Mouse (Mus musculus): Measurements from ENCODE around the gene Capn12.

Capn12 gene

DNA sequence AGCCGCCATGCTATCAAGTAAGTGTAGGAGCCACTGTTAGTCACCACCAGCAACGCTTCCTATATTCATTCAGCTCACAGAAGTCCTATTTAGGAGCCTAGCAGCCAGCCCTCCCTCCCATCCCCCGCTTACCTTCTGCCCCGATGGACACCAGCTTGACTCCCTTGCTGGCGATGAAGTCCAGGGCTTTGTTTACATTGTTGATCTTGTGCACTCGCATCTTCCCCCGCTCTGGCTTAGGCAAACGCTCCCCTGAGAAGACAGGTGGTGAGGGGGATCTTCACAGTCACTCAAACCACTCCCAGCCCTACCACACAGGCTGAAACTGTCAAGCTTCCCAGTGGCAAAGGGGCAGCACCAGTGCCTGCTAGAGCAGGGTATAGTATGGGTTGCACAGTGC lies 37.3 kb downstream of the Capn12 start:
- in situ Hi-C loops (cut with MboI, MseI) = no loop called here

GRCm38 (mm10) chr7:28919815-28920214 lies 38.6 kb downstream of the Capn12 start:
- in situ Hi-C loops (cut with MboI, MseI) = no loop called here

DNA sequence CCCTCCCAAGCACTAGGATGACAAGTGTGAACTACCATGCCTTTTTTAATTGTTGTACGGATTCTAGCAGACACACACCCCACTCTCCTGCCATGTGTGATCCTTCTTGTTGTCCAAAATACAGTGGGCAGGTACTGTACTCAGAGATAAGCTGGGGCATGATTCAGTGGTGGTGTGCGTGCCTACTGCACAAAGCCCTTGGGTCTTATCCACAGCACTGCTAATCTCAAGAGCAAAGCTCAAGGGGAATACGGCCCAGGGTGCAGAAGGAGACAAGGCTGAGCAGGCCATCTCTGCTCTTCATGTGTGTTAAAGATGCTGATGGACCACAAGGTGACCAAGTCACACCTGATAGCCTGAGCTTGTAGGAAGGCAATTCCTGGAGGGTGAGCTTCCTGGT lies 40.0 kb downstream of the Capn12 start:
- in situ Hi-C loops (cut with MboI, MseI) = no loop called here

DNA sequence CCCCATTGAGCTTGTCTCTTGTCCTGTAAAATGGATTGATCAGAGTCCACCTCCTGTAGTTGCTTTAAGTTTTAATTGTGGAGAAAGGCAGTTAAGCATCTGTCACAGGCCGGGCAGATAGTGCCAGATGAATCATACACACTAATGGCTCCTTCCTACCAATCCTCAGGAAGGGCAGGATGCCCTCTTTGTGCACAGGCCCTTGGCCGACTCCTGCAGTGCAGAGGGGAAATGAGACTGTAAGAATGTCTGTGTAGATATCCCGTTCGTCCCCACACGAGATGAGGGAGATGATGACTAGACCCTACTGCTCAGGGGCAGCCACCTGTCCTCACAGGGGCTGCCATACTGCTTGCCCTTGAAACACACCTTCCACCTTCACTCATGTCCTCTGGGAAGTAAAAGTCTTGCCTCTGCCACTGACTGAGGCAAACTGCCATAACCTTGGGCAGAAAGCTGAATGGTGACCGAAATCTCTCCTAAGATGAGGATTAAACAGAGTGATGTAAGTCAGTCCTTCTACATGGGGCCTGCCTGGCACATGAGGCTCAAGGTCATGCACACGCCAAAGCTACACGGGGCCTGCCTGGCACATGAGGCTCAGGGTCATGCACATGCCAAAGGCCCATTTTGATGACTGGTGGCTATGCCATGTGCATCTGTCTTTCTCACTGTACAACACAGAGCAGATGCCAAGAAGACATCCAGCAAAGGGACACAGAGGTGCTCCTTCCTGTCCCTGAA lies 40.7 kb downstream of the Capn12 start:
- in situ Hi-C loops (cut with MboI, MseI) = no loop called here

- in situ Hi-C loops (cut with MboI, MseI) = no loop called here
Measured at GRCm38 (mm10) chr7:28922606-28923005, 41.4 kb downstream of the Capn12 start.

GRCm38 (mm10) chr7:28923865-28924291 lies 42.7 kb downstream of the Capn12 start:
- in situ Hi-C loops (cut with MboI, MseI) = no loop called here

GRCm38 (mm10) chr7:28924802-28925201 lies 43.6 kb downstream of the Capn12 start:
- in situ Hi-C loops (cut with MboI, MseI) = no loop called here

GRCm38 (mm10) chr7:28925317-28925716 lies 44.1 kb downstream of the Capn12 start:
- in situ Hi-C loops (cut with MboI, MseI) = no loop called here

- in situ Hi-C loops (cut with MboI, MseI) = no loop called here
Measured at GRCm38 (mm10) chr7:28926172-28926571, 45.0 kb downstream of the Capn12 start.

DNA sequence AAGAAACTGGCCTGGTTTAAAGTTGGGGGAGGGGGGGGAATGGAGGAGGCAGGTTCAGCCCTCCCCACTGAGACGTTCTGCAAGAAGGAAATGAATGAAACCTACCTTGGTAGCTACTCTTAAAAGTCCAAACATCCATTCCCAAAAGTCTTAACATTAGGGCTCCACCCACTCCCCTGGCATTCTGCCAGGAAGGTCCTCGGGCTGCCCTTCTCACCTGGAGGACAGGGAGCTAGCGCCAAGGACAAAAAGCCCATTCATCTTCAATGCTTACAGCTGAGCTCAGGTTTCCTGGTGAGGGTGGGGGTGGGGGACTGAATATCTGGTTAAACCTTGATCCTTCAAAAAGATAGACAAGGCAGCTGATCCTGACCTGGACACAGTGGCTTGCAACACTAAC lies 48.2 kb downstream of the Capn12 start:
- in situ Hi-C loops (cut with MboI, MseI) = no loop called here

DNA sequence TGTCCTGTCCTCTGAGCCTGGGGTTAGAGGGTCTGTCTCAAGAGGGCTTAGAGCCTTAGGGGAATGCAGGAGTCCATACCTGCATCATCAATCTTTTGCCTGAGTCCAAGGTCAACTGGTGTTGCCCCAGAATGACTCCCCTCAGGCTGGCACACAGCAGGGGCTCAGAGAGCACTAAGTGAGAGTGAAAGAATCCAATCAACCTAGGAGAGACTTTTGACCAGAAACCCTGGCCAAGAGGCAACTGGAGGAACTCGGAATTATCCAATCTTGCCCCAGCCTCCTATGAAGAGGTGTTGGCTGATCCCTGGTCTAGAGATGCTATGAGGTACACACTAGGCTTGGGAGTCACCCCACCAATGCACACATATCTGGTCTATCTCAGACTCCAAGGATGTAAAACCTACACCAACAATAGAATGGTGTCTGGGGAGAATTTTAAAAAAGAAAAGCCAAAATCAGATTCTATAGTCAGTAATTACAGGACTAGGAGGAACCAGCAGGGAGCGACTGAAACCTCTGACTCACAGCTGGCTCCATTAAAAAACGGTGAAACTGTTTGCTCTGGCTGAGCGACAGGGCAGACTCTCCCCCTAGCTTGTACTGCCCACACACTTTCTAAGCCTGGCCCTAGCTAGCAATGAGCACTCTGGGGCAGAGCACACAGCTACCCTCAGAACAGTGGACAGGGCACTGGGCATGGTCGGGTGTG lies 49.3 kb downstream of the Capn12 start:
- in situ Hi-C loops (cut with MboI, MseI) = no loop called here

- in situ Hi-C loops (cut with MboI, MseI) = no loop called here
Measured at GRCm38 (mm10) chr7:28931032-28931694, 49.9 kb downstream of the Capn12 start.

- in situ Hi-C loops (cut with MboI, MseI) = no loop called here
Measured at GRCm38 (mm10) chr7:28931695-28932039, 50.4 kb downstream of the Capn12 start.

GRCm38 (mm10) chr7:28932421-28933041 lies 51.3 kb downstream of the Capn12 start:
- in situ Hi-C loops (cut with MboI, MseI) = no loop called here

GRCm38 (mm10) chr7:28933825-28934224 lies 52.6 kb downstream of the Capn12 start:
- in situ Hi-C loops (cut with MboI, MseI) = no loop called here

DNA sequence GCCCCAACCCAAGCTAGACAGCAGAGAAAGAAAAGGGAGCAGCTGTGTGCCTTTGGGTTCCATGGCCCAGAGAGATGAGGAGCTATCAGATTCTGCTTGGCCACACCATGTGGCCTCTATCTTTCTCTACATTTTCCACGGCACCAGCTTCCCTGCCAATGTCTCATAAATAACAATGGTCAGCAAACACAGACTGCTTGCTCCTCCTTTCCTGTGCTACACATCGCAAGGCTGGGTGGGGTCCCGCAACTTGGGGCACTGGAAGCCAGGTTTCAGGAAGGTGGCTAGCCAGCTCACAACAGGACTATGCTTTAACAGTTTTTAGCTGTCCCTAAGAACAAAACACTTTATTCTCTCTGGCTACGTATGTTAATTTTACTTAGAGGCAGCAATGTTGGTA lies 55.6 kb downstream of the Capn12 start:
- in situ Hi-C loops (cut with MboI, MseI) = no loop called here

GRCm38 (mm10) chr7:28938654-28939053 lies 57.4 kb downstream of the Capn12 start:
- in situ Hi-C loops (cut with MboI, MseI) = no loop called here

- in situ Hi-C loops (cut with MboI, MseI) = no loop called here
Measured at GRCm38 (mm10) chr7:28939418-28940183, 58.4 kb downstream of the Capn12 start.

- in situ Hi-C loops (cut with MboI, MseI) = no loop called here
Measured at GRCm38 (mm10) chr7:28941129-28941528, 59.9 kb downstream of the Capn12 start.

GRCm38 (mm10) chr7:28941542-28941941 lies 60.3 kb downstream of the Capn12 start:
- in situ Hi-C loops (cut with MboI, MseI) = no loop called here
